Mouse (Mus musculus): ENCODE measurements at regions not wholly inside any gene's neighbourhood (a gene's known extent, or its start where the extent isn't known, plus 50 kb on each side); places are given as distances from the start of the nearest gene placed in this dataset.

GRCm38 (mm10) chr14:46656249-46656648 is 104.1 kb upstream of the Cdkn3 start:
- no peaks in the 10 kb centered on the region for H3K27me3 ChIP-seq (ENCODE audit: insufficient read depth, low read length)
- no peak overlapping the region for H3K4me3 ChIP-seq (replicated peaks; ENCODE audit: low read length)
- H3K36me3 ChIP-seq (ENCODE audit: insufficient read depth, low read length) = no peaks in the 10 kb centered on the region
- H3K9me3 ChIP-seq (ENCODE audit: low read length) = no peaks in the 10 kb centered on the region
- H3K4me1 ChIP-seq (replicated peaks; ENCODE audit: low read depth, low read length) = no peaks in the 10 kb centered on the region
- no peak for TF ChIP-seq POU5F1 (IDR thresholded peaks at IDR 0.05; ENCODE audit: borderline replicate concordance, low read length)
- no peak for TF ChIP-seq CTCF (conservative IDR thresholded peaks at IDR 0.05; ENCODE audit: low read length)

GRCm38 (mm10) chr14:46647319-46647974 is 112.9 kb upstream of the Cdkn3 start:
- Histone ChIP-seq H3K4me1 (replicated peaks; ENCODE audit: low read depth, low read length) (no peaks in the 10 kb centered on the region), H3K27me3 (ENCODE audit: insufficient read depth, low read length) (no peaks in the 10 kb centered on the region), H3K4me3 (replicated peaks; ENCODE audit: low read length) (no peak overlapping the region), H3K9me3 (ENCODE audit: low read length) (no peaks in the 10 kb centered on the region), H3K36me3 (ENCODE audit: insufficient read depth, low read length) (no peaks in the 10 kb centered on the region)
- TF ChIP-seq CTCF (conservative IDR thresholded peaks at IDR 0.05; ENCODE audit: low read length) (no peak), NANOG (IDR thresholded peaks at IDR 0.05; ENCODE audit: borderline replicate concordance, low read length) (no peak), POU5F1 (IDR thresholded peaks at IDR 0.05; ENCODE audit: borderline replicate concordance, low read length) (no peak)

GRCm38 (mm10) chr14:46646673-46647318 is 113.5 kb upstream of the Cdkn3 start:
- no peak for TF ChIP-seq CTCF (conservative IDR thresholded peaks at IDR 0.05; ENCODE audit: low read length)
- no peak for TF ChIP-seq NANOG (IDR thresholded peaks at IDR 0.05; ENCODE audit: borderline replicate concordance, low read length)
- TF ChIP-seq POU5F1 (IDR thresholded peaks at IDR 0.05; ENCODE audit: borderline replicate concordance, low read length) = no peak
- Histone ChIP-seq H3K9me3 (ENCODE audit: low read length) (no peaks in the 10 kb centered on the region), H3K4me1 (replicated peaks; ENCODE audit: low read depth, low read length) (no peaks in the 10 kb centered on the region), H3K27me3 (ENCODE audit: insufficient read depth, low read length) (no peaks in the 10 kb centered on the region), H3K4me3 (replicated peaks; ENCODE audit: low read length) (no peak overlapping the region), H3K36me3 (ENCODE audit: insufficient read depth, low read length) (no peaks in the 10 kb centered on the region)

GRCm38 (mm10) chr14:46639116-46639826 is 121.1 kb upstream of the Cdkn3 start:
- Histone ChIP-seq H3K4me1 (replicated peaks; ENCODE audit: low read depth, low read length) (peaks cover 4% of the 10 kb centered on the region; the same call in 1 of the 2 replicates), H3K27me3 (ENCODE audit: insufficient read depth, low read length) (no peaks in the 10 kb centered on the region), H3K9me3 (ENCODE audit: low read length) (no peaks in the 10 kb centered on the region), H3K36me3 (ENCODE audit: insufficient read depth, low read length) (no peaks in the 10 kb centered on the region), H3K4me3 (replicated peaks; ENCODE audit: low read length) (no peak overlapping the region)
- peak; percentile 92 for TF ChIP-seq NANOG (IDR thresholded peaks at IDR 0.05; ENCODE audit: borderline replicate concordance, low read length)
- no peak for TF ChIP-seq CTCF (conservative IDR thresholded peaks at IDR 0.05; ENCODE audit: low read length)
- no peak for TF ChIP-seq POU5F1 (IDR thresholded peaks at IDR 0.05; ENCODE audit: borderline replicate concordance, low read length)

GRCm38 (mm10) chr14:46638516-46638915 is 121.8 kb upstream of the Cdkn3 start:
- Histone ChIP-seq H3K4me3 (replicated peaks; ENCODE audit: low read length) (no peak overlapping the region), H3K9me3 (ENCODE audit: low read length) (no peaks in the 10 kb centered on the region), H3K36me3 (ENCODE audit: insufficient read depth, low read length) (no peaks in the 10 kb centered on the region), H3K4me1 (replicated peaks; ENCODE audit: low read depth, low read length) (peaks cover 4% of the 10 kb centered on the region; the same call in 1 of the 2 replicates), H3K27me3 (ENCODE audit: insufficient read depth, low read length) (0 out of 2 replicates have a peak, but pooled peaks cover 2% of the 10 kb centered on the region)
- TF ChIP-seq NANOG (IDR thresholded peaks at IDR 0.05; ENCODE audit: borderline replicate concordance, low read length) = no peak
- no peak for TF ChIP-seq POU5F1 (IDR thresholded peaks at IDR 0.05; ENCODE audit: borderline replicate concordance, low read length)
- TF ChIP-seq CTCF (conservative IDR thresholded peaks at IDR 0.05; ENCODE audit: low read length) = no peak

GRCm38 (mm10) chr14:46637240-46637639 is 123.1 kb upstream of the Cdkn3 start:
- 0 out of 2 replicates have a peak, but pooled peaks cover 2% of the 10 kb centered on the region for H3K27me3 ChIP-seq (ENCODE audit: insufficient read depth, low read length)
- peaks cover 4% of the 10 kb centered on the region; the same call in 1 of the 2 replicates for H3K4me1 ChIP-seq (replicated peaks; ENCODE audit: low read depth, low read length)
- no peak overlapping the region for H3K4me3 ChIP-seq (replicated peaks; ENCODE audit: low read length)
- TF ChIP-seq CTCF (conservative IDR thresholded peaks at IDR 0.05; ENCODE audit: low read length) = no peak
- no peak for TF ChIP-seq NANOG (IDR thresholded peaks at IDR 0.05; ENCODE audit: borderline replicate concordance, low read length)
- no peak for TF ChIP-seq POU5F1 (IDR thresholded peaks at IDR 0.05; ENCODE audit: borderline replicate concordance, low read length)
- H3K9me3 ChIP-seq (ENCODE audit: low read length) = no peaks in the 10 kb centered on the region
- H3K36me3 ChIP-seq (ENCODE audit: insufficient read depth, low read length) = no peaks in the 10 kb centered on the region

GRCm38 (mm10) chr14:46636364-46636763 is 124.0 kb upstream of the Cdkn3 start:
- Histone ChIP-seq H3K27me3 (ENCODE audit: insufficient read depth, low read length) (0 out of 2 replicates have a peak, but pooled peaks cover 2% of the 10 kb centered on the region), H3K9me3 (ENCODE audit: low read length) (no peaks in the 10 kb centered on the region), H3K4me1 (replicated peaks; ENCODE audit: low read depth, low read length) (peaks cover 4% of the 10 kb centered on the region; the same call in 1 of the 2 replicates), H3K36me3 (ENCODE audit: insufficient read depth, low read length) (no peaks in the 10 kb centered on the region), H3K4me3 (replicated peaks; ENCODE audit: low read length) (no peak overlapping the region)
- TF ChIP-seq POU5F1 (IDR thresholded peaks at IDR 0.05; ENCODE audit: borderline replicate concordance, low read length) = no peak
- TF ChIP-seq NANOG (IDR thresholded peaks at IDR 0.05; ENCODE audit: borderline replicate concordance, low read length) = no peak
- no peak for TF ChIP-seq CTCF (conservative IDR thresholded peaks at IDR 0.05; ENCODE audit: low read length)

- 0 out of 2 replicates have a peak, but pooled peaks cover 2% of the 10 kb centered on the region for H3K27me3 ChIP-seq (ENCODE audit: insufficient read depth, low read length)
- H3K4me3 ChIP-seq (replicated peaks; ENCODE audit: low read length) = no peak overlapping the region
- H3K9me3 ChIP-seq (ENCODE audit: low read length) = no peaks in the 10 kb centered on the region
- no peaks in the 10 kb centered on the region for H3K36me3 ChIP-seq (ENCODE audit: insufficient read depth, low read length)
- no peak for TF ChIP-seq CTCF (conservative IDR thresholded peaks at IDR 0.05; ENCODE audit: low read length)
- no peak for TF ChIP-seq POU5F1 (IDR thresholded peaks at IDR 0.05; ENCODE audit: borderline replicate concordance, low read length)
- TF ChIP-seq NANOG (IDR thresholded peaks at IDR 0.05; ENCODE audit: borderline replicate concordance, low read length) = no peak
- peaks cover 4% of the 10 kb centered on the region; the same call in 1 of the 2 replicates for H3K4me1 ChIP-seq (replicated peaks; ENCODE audit: low read depth, low read length)
Measured at GRCm38 (mm10) chr14:46635322-46635721, 125.0 kb upstream of the Cdkn3 start.

Measured in E14TG2a.4 (cell line).